Mouse (Mus musculus) heart, adult 2 months (tissue): Measurements from ENCODE around the gene Col25a1. TPM values are rescaled to one million over a fixed set of nuclear protein-coding genes. Genes with fewer than 3 reads are reported as not detected.

ENCODE experiments used
- DNase-seq, 2 experiments: peaks; one replicate each; pipeline ENCODE4 v3.0.0; 2021
- H3K27ac ChIP-seq: fragments of 200-600 bp; 2 replicates; pipeline ENCODE4 v1.8.1; 2022
- H3K27me3 ChIP-seq: fragments of 200-500 bp; 2 replicates; pipeline ENCODE4 v1.6.1; 2012; ENCODE audit warnings: mild to moderate bottlenecking, low read length, inconsistent platforms, mixed read lengths; ENCODE audit not compliant: control insufficient read depth, insufficient read depth
- H3K36me3 ChIP-seq: fragments of 200-500 bp; 2 replicates; pipeline ENCODE4 v1.6.1; 2012; ENCODE audit warnings: low read length, inconsistent platforms; ENCODE audit not compliant: control insufficient read depth, insufficient read depth
- H3K4me1 ChIP-seq: fragments of 200-500 bp; 2 replicates; pipeline ENCODE4 v1.6.1; 2011; ENCODE audit warnings: low read length; ENCODE audit not compliant: control insufficient read depth, insufficient read depth
- H3K4me3 ChIP-seq: fragments of 200-600 bp; 2 replicates; pipeline ENCODE4 v1.8.1; 2022
- H3K79me2 ChIP-seq: fragments of 200-500 bp; replicated peaks from 2 replicates; pipeline ENCODE4 v1.6.1; 2012; ENCODE audit warnings: mild to moderate bottlenecking, inconsistent platforms, low read length, moderate library complexity, mixed read lengths; ENCODE audit not compliant: control insufficient read depth, insufficient read depth
- H3K9ac ChIP-seq: fragments of 200-500 bp; 2 replicates; pipeline ENCODE4 v1.6.1; 2012; ENCODE audit warnings: low read depth, mild to moderate bottlenecking, control low read depth, inconsistent platforms, low read length, mixed read lengths
- CTCF ChIP-seq: fragments of 200-600 bp; IDR thresholded peaks from 2 replicates; pipeline ENCODE4 v1.8.1; 2022; ENCODE audit warnings: antibody characterized with exemption, mild to moderate bottlenecking, moderate library complexity
- EP300 ChIP-seq: fragments of 200-500 bp; IDR thresholded peaks from 2 replicates; pipeline ENCODE4 v1.6.1; 2011; ENCODE audit warnings: low read depth, low read length, control low read depth; ENCODE audit not compliant: insufficient read depth
- POLR2A ChIP-seq: fragments of 200-500 bp; IDR thresholded peaks from 2 replicates; pipeline ENCODE4 v1.6.1; 2011; ENCODE audit warnings: mild to moderate bottlenecking, low read depth, low read length, control low read depth; ENCODE audit not compliant: insufficient read depth
- WGBS: fragments of 180-500 bp; shearing (Covaris S2); methylation state at CpG from one replicate; pipeline ENCODE4 v1.1.7; 2018; 5-methylcytosine and 5-hydroxymethylcytosine counted together
- intact Hi-C: fragments of 180-260 bp; cut with DNase I; formaldehyde crosslinking; loops from one replicate; pipeline ENCODE4 v1.15.1; 2025
- polyA plus RNA-seq: library from polyadenylated mRNA; depleted of rRNA; stranded (reverse); fragments of >200 nt; gene quantifications from 2 replicates; pipeline ENCODE4 v1.2.3, GENCODE M21; 2012
- total RNA-seq, 2 experiments: library from RNA; stranded (reverse); gene quantifications; 2 replicates each; pipeline ENCODE4 v1.2.3; 2021

Gene Col25a1
- total and polyA plus RNA-seq, 3 experiments: 0.10 to 0.39 (median 0.21) TPM

DNA sequence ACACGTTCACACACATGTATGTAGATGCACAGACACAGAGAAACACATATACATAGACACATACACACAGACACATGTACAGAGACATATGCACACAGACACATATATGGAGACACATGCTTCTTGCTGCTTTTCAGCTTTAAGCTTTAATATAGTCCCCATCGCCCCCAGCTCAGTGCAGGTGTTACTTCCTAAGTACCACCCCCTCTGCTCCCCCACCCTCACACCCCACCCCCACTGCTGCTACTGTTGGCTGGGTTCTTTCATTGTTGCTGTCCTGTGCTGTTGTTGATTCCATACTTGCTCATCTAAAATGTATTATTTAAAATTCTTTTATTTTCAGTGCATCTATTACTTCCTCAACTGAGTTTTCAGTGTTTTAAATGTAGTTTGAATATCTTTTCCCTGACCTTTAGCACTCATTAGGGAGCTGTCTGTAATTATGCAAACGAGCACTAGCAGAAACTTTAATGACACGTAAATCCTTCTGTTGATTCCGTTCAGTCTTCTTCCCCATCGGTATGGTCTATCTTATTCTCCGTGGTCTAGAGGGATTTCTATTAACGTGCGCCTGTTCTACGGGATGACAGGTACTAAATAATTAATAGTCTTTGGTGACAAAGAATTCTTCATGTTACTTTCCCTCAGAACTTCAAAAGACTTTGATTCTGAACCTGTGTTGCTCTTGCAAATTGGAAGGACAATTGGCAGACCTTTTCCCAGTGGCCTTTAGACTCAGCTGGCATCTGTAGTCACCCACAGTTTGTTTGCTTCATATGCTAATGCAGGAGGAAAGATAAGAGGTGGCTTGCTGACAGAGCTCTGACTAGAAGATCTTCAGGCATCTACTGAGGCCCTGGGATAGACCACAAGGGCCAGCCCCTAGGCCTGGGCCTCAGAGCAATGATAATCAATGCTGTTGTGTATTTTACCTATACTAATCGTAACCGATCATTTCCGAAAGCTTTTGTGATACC is 196.0 kb downstream of the Col25a1 start:
- H3K27me3 ChIP-seq: no peaks in the 10 kb centered on the region
- no peaks in the 10 kb centered on the region for H3K4me1 ChIP-seq
- TF ChIP-seq EP300 (no peak), POLR2A (no peak), CTCF (no peak)
- no peaks in the 10 kb centered on the region for H3K79me2 ChIP-seq
- 80% methylated on average over 13 of the region's 13 CpGs for WGBS
- no peak overlapping the region for H3K27ac ChIP-seq
- H3K4me3 ChIP-seq: no peak overlapping the region
- H3K36me3 ChIP-seq: no peaks in the 10 kb centered on the region
- intact Hi-C loops: no loop called here
- DNase-seq: no peak
- H3K9ac ChIP-seq: no peak overlapping the region

DNA sequence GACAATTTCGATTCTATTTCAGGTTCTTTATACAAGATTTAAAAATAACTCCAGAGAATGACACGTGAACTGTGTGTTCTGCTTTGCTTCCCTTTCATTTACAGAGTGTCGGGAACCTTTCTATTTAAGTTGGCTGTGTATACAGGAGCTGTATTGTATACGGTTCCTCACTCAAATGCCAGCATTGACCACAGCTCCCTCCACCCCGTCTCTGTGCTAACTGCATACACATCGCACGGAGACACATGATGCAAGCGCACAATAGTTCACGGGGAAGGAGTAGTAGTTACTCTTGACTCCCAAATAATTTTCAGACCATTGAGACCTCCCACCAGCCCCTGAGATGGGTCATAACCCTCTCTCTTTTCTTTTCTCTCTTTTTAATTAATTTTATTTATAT is 197.6 kb downstream of the Col25a1 start:
- Histone ChIP-seq H3K36me3 (no peaks in the 10 kb centered on the region), H3K27me3 (no peaks in the 10 kb centered on the region), H3K9ac (no peak overlapping the region), H3K4me3 (no peak overlapping the region), H3K4me1 (no peaks in the 10 kb centered on the region), H3K27ac (no peak overlapping the region), H3K79me2 (no peaks in the 10 kb centered on the region)
- intact Hi-C loops: no loop called here
- no peak for DNase-seq
- 74% methylated on average over 9 of the region's 9 CpGs for WGBS
- no peak for TF ChIP-seq CTCF
- TF ChIP-seq POLR2A: no peak
- no peak for TF ChIP-seq EP300

DNA sequence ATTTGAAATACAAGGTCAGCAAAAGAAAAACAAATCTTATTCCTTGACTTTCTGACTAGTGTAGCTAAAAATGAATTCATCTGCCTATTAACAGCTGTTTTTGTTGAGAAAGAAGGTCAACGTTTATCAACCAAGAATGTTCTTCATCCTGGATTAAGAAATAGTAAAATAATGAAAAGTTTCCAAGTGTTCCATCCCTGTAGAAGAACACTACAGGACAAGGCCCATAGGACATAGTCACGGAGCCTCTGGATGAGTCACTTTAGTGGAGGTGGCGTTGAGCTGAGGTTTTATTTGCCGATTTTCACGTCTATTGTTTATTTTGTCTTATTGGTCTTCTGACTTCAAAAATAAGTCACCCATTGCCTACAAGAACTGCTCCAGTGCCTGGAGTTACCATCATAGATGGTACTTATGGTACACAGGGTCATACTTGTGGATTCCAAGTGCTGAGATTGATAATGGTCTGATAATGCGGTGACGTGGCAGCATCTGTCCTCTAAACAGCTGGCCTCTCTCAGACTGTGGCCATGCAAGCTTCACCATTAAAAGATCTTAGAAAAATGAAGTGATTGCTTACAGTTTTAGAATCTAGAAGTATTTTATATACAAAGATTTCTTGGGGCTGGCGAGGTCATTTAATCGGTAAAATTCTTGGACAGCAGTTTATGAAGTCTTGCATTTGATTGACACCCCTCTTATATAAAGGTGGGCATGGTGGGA is 198.7 kb downstream of the Col25a1 start:
- intact Hi-C loops: no loop called here
- 86% methylated on average over 9 of the region's 9 CpGs for WGBS
- H3K79me2 ChIP-seq: no peaks in the 10 kb centered on the region
- H3K36me3 ChIP-seq: no peaks in the 10 kb centered on the region
- no peak overlapping the region for H3K9ac ChIP-seq
- H3K4me3 ChIP-seq: no peak overlapping the region
- TF ChIP-seq EP300 (no peak), POLR2A (no peak), CTCF (no peak)
- DNase-seq: no peak
- no peaks in the 10 kb centered on the region for H3K27me3 ChIP-seq
- no peaks in the 10 kb centered on the region for H3K4me1 ChIP-seq
- H3K27ac ChIP-seq: no peak overlapping the region

DNA sequence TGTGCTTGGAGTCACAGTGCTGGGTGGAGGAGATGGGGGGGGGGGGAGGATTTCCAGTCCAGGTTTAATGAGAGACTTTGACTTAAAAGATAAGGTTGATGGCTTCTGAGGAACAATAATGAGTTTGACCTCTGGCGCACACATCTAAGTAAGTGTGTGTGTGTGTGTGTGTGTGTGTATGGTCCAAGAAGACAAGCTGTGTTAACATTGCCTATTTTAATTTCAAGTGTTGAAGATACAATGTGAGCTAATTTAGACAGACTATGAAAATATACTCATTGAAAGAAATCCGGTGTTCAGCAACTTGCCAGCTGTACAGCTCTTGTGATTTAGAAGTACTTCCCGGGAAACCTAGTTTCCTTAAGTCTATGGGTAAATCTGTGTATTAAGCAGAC is 199.3 kb downstream of the Col25a1 start:
- intact Hi-C loops: no loop called here
- Histone ChIP-seq H3K27ac (no peak overlapping the region), H3K79me2 (no peaks in the 10 kb centered on the region), H3K9ac (no peak overlapping the region), H3K4me1 (no peaks in the 10 kb centered on the region), H3K4me3 (no peak overlapping the region), H3K27me3 (no peaks in the 10 kb centered on the region), H3K36me3 (no peaks in the 10 kb centered on the region)
- WGBS: 87% methylated on average over 3 of the region's 3 CpGs
- no peak for DNase-seq
- TF ChIP-seq POLR2A: no peak
- no peak for TF ChIP-seq EP300
- no peak for TF ChIP-seq CTCF

DNA sequence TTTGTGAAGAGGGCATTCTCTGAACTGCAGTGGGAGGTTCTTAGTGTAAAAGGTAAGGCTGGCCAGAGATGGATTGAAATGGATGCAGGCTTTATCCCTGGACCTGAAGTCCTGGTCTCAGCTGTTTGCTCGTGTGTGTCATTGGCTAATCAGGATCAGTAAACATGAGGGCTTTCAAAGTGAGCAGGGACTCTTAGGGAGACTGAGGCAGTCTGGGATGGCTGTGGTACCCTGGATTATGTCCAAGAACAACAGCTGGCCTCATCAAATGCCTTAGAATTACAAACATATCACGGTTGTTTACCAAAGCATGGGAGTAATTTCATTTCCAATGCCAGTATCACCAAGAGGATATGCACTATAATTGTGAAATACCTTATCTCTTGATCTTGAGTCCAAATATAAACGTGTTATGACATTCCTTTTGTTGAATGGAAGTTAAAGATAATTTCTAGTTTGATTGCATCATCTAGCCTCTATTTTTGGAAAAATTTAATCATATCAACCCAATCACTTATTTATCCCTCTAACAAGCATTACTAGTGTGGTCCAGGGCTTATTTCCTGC is 201.1 kb downstream of the Col25a1 start:
- Histone ChIP-seq H3K27me3 (no peaks in the 10 kb centered on the region), H3K27ac (no peak overlapping the region), H3K4me1 (no peaks in the 10 kb centered on the region), H3K4me3 (no peak overlapping the region), H3K79me2 (no peaks in the 10 kb centered on the region), H3K9ac (no peak overlapping the region), H3K36me3 (no peaks in the 10 kb centered on the region)
- intact Hi-C loops: no loop called here
- TF ChIP-seq POLR2A: no peak
- TF ChIP-seq CTCF: no peak
- TF ChIP-seq EP300: no peak
- DNase-seq: no peak
- 36% methylated on average over 3 of the region's 3 CpGs for WGBS

DNA sequence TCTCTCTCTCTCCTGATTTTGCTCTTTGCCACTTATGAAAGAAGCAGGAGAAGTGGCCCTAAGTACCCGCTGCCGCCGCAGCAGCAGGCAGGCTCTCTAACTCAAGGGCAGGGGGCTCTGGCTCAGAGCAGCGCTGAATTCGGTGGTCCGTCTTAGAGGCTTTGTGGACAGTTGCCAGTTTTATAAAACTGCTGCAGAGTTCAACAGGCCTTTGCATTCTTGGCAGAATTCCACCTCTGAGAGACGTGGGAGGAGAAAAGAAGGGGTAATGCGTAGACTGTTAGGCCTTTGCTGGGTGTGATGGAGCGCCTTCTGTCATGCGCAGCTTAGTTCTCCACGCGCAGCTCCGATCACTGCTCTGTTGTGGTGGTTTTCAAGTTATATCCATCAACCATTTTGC is 206.6 kb downstream of the Col25a1 start:
- intact Hi-C loops: no loop called here
- Histone ChIP-seq H3K9ac (peak overlapping the region; percentile 28), H3K36me3 (no peaks in the 10 kb centered on the region), H3K4me3 (peak overlapping the region; percentile 20; the same call in 1 of the 2 replicates), H3K27ac (no peak overlapping the region), H3K27me3 (no peaks in the 10 kb centered on the region), H3K79me2 (no peaks in the 10 kb centered on the region), H3K4me1 (no peaks in the 10 kb centered on the region)
- 19% methylated on average over 13 of the region's 13 CpGs for WGBS
- no peak for TF ChIP-seq EP300
- peak; percentile 32 to 45 for DNase-seq
